Mouse (Mus musculus) limb, embryonic 13.5 days (tissue): ENCODE measurements around the gene Bcl2l2. TPM values are rescaled to one million over a fixed set of nuclear protein-coding genes. Genes with fewer than 3 reads are reported as not detected.

ENCODE experiments used
- ATAC-seq: fragments of 200-750 bp; cut with Nextera tagmentation; 2 replicates; pipeline ENCODE4 v1.8.0; 2017; ENCODE audit warnings: low read depth, moderate number of reproducible peaks, moderate TSS enrichment; ENCODE audit not compliant: low FRiP score
- H3K27ac ChIP-seq: fragments of 300-500 bp; sonication (generic); 2 replicates; pipeline ENCODE4 v1.5.1; 2015; ENCODE audit warnings: inconsistent platforms, mild to moderate bottlenecking, moderate library complexity
- H3K27me3 ChIP-seq: fragments of 300-500 bp; sonication (generic); 2 replicates; pipeline ENCODE4 v1.6.1; 2015; ENCODE audit warnings: mild to moderate bottlenecking, inconsistent platforms
- H3K36me3 ChIP-seq: fragments of 300-500 bp; sonication (generic); 2 replicates; pipeline ENCODE4 v1.6.1; 2015; ENCODE audit warnings: inconsistent platforms, mild to moderate bottlenecking, moderate library complexity
- H3K4me1 ChIP-seq: fragments of 300-500 bp; sonication (generic); 2 replicates; pipeline ENCODE4 v1.6.1; 2015; ENCODE audit warnings: inconsistent platforms
- H3K4me2 ChIP-seq: fragments of 300-500 bp; sonication (generic); replicated peaks from 2 replicates; pipeline ENCODE4 v1.6.1; 2015; ENCODE audit warnings: inconsistent platforms, mild to moderate bottlenecking, moderate library complexity
- H3K4me3 ChIP-seq: fragments of 300-500 bp; sonication (generic); 2 replicates; pipeline ENCODE4 v1.5.1; 2015; ENCODE audit warnings: moderate library complexity, mild to moderate bottlenecking, inconsistent platforms
- H3K9ac ChIP-seq: fragments of 300-500 bp; sonication (generic); 2 replicates; pipeline ENCODE4 v1.6.1; 2015; ENCODE audit warnings: mild to moderate bottlenecking, inconsistent platforms
- H3K9me3 ChIP-seq: fragments of 300-500 bp; sonication (generic); 2 replicates; pipeline ENCODE4 v1.6.1; 2016; ENCODE audit warnings: inconsistent platforms
- WGBS: fragments of 180-500 bp; shearing (Covaris S2); methylation state at CpG from one replicate; pipeline ENCODE4 v1.1.7; 2015; 5-methylcytosine and 5-hydroxymethylcytosine counted together
- polyA plus RNA-seq: library from polyadenylated mRNA; unstranded; fragments of >200 nt; fragmentation: Nextera tagmentation; extraction: Ambion mirVana; gene quantifications from 2 replicates; pipeline ENCODE4 v1.2.1, GENCODE M21; 2015

Bcl2l2 gene
- polyA plus RNA-seq: 4.0 and 4.4 TPM in 2 replicates

- Histone ChIP-seq H3K4me2 (peak within 1 kb of the TSS; percentile 86), H3K9ac (peak within 1 kb of the TSS; percentile 86), H3K4me3 (peak within 1 kb of the TSS; percentile 71), H3K4me1 (peaks cover 22% of the 10 kb centered on the region), H3K36me3 (peaks cover 14% of the 10 kb centered on the region), H3K27me3 (peaks cover 7% of the 10 kb centered on the region), H3K9me3 (no peaks in the 10 kb centered on the region), H3K27ac (peak within 1 kb of the TSS; percentile 95)
- WGBS: under 1% methylated on average over 27 of the region's 27 CpGs
- peak; percentile 90 for ATAC-seq
Measured at GRCm38 (mm10) chr14:54883154-54884021, at the start of gene Bcl2l2, which contains the start of gene Gm20521. TSS of gene Bcl2l2 (plus strand) at chr14:54883377. TSS of gene Gm20521 (plus strand) at chr14:54883441.

- H3K4me1 ChIP-seq: no peaks in the 10 kb centered on the region
- H3K9ac ChIP-seq: no peak overlapping the region
- H3K4me2 ChIP-seq: no peak overlapping the region
- 4% methylated on average over 4 of the region's 4 CpGs for whole genome bisulfite sequencing
- no peak overlapping the region for H3K4me3 ChIP-seq
- H3K27me3 ChIP-seq: 0 out of 2 replicates have a peak, but pooled peaks cover 3% of the 10 kb centered on the region
- no peaks in the 10 kb centered on the region for H3K9me3 ChIP-seq
- no peaks in the 10 kb centered on the region for H3K36me3 ChIP-seq
- H3K27ac ChIP-seq: no peak overlapping the region
- no peak for ATAC-seq
Measured at GRCm38 (mm10) chr14:54843461-54843860, 39.7 kb upstream of the Bcl2l2 start.

- Histone ChIP-seq H3K27ac (no peak overlapping the region), H3K36me3 (peaks cover 40% of the 10 kb centered on the region), H3K9me3 (no peaks in the 10 kb centered on the region), H3K4me1 (no peaks in the 10 kb centered on the region), H3K27me3 (no peaks in the 10 kb centered on the region), H3K4me2 (no peak overlapping the region), H3K4me3 (no peak overlapping the region), H3K9ac (no peak overlapping the region)
- WGBS: 96% methylated on average over 3 of the region's 3 CpGs
- ATAC-seq: no peak
Measured at GRCm38 (mm10) chr14:54855726-54856125, 27.5 kb upstream of the Bcl2l2 start.

GRCm38 (mm10) chr14:54856703-54857102 lies 26.5 kb upstream of the Bcl2l2 start:
- Histone ChIP-seq H3K9me3 (no peaks in the 10 kb centered on the region), H3K27me3 (no peaks in the 10 kb centered on the region), H3K4me3 (no peak overlapping the region), H3K9ac (no peak overlapping the region), H3K4me2 (no peak overlapping the region), H3K4me1 (no peaks in the 10 kb centered on the region), H3K27ac (no peak overlapping the region), H3K36me3 (peaks cover 40% of the 10 kb centered on the region)
- WGBS: 86% methylated on average over 7 of the region's 7 CpGs
- no peak for ATAC-seq

- no peak for ATAC-seq
- no peak overlapping the region for H3K9ac ChIP-seq
Measured at GRCm38 (mm10) chr14:54857891-54858290, 25.3 kb upstream of the Bcl2l2 start.

GRCm38 (mm10) chr14:54860511-54860910 lies 22.7 kb upstream of the Bcl2l2 start:
- 52% methylated on average over 2 of the region's 2 CpGs for WGBS
- H3K4me3 ChIP-seq: no peak overlapping the region
- ATAC-seq: no peak
- H3K27me3 ChIP-seq: no peaks in the 10 kb centered on the region
- no peak overlapping the region for H3K9ac ChIP-seq
- peaks cover 25% of the 10 kb centered on the region for H3K36me3 ChIP-seq
- H3K4me1 ChIP-seq: 0 out of 2 replicates have a peak, but pooled peaks cover 7% of the 10 kb centered on the region
- no peak overlapping the region for H3K27ac ChIP-seq
- H3K9me3 ChIP-seq: no peaks in the 10 kb centered on the region
- H3K4me2 ChIP-seq: no peak overlapping the region

More at GRCm38 (mm10) chr14:54857891-54858290, 25.3 kb upstream of the Bcl2l2 start:
- Histone ChIP-seq H3K4me3 (no peak overlapping the region), H3K4me2 (no peak overlapping the region), H3K4me1 (no peaks in the 10 kb centered on the region), H3K27ac (no peak overlapping the region), H3K9me3 (no peaks in the 10 kb centered on the region), H3K36me3 (peaks cover 40% of the 10 kb centered on the region), H3K27me3 (no peaks in the 10 kb centered on the region)
- 92% methylated on average over 9 of the region's 9 CpGs for WGBS

GRCm38 (mm10) chr14:54863501-54864312 lies 19.5 kb upstream of the Bcl2l2 start:
- ATAC-seq: peak; percentile 100
- peak overlapping the region; percentile 90 for H3K4me3 ChIP-seq
- no peaks in the 10 kb centered on the region for H3K27me3 ChIP-seq
- no peaks in the 10 kb centered on the region for H3K36me3 ChIP-seq
- peak overlapping the region; percentile 95 for H3K9ac ChIP-seq
- no peaks in the 10 kb centered on the region for H3K9me3 ChIP-seq
- H3K4me1 ChIP-seq: 0 out of 2 replicates have a peak, but pooled peaks cover 7% of the 10 kb centered on the region
- WGBS: under 1% methylated on average over 54 of the region's 56 CpGs
- H3K27ac ChIP-seq: peak overlapping the region; percentile 63; the same call in 1 of the 2 replicates
- H3K4me2 ChIP-seq: peak overlapping the region; percentile 86

- Histone ChIP-seq H3K4me2 (peak overlapping the region; percentile 86), H3K9me3 (no peaks in the 10 kb centered on the region), H3K36me3 (no peaks in the 10 kb centered on the region), H3K27me3 (no peaks in the 10 kb centered on the region), H3K4me1 (0 out of 2 replicates have a peak, but pooled peaks cover 7% of the 10 kb centered on the region), H3K27ac (peak overlapping the region; percentile 39; the same call in 1 of the 2 replicates), H3K4me3 (peak overlapping the region; percentile 90), H3K9ac (peak overlapping the region; percentile 95)
- ATAC-seq: peak; percentile 14; the same call in 1 of the 2 replicates
- WGBS: 12% methylated on average over 21 of the region's 21 CpGs
Measured at GRCm38 (mm10) chr14:54864313-54865036, 18.7 kb upstream of the Bcl2l2 start.

- Histone ChIP-seq H3K36me3 (no peaks in the 10 kb centered on the region), H3K4me1 (0 out of 2 replicates have a peak, but pooled peaks cover 7% of the 10 kb centered on the region), H3K9ac (no peak overlapping the region), H3K4me2 (no peak overlapping the region), H3K27me3 (no peaks in the 10 kb centered on the region), H3K9me3 (no peaks in the 10 kb centered on the region), H3K27ac (no peak overlapping the region), H3K4me3 (no peak overlapping the region)
- WGBS: 74% methylated on average over 5 of the region's 5 CpGs
- ATAC-seq: no peak
Measured at GRCm38 (mm10) chr14:54865626-54866025, 17.6 kb upstream of the Bcl2l2 start.

GRCm38 (mm10) chr14:54866268-54866667 lies 16.9 kb upstream of the Bcl2l2 start:
- H3K9me3 ChIP-seq: no peaks in the 10 kb centered on the region
- ATAC-seq: no peak
- H3K4me3 ChIP-seq: no peak overlapping the region
- no peaks in the 10 kb centered on the region for H3K27me3 ChIP-seq
- H3K9ac ChIP-seq: no peak overlapping the region
- 0 out of 2 replicates have a peak, but pooled peaks cover 7% of the 10 kb centered on the region for H3K4me1 ChIP-seq
- no peak overlapping the region for H3K27ac ChIP-seq
- H3K4me2 ChIP-seq: no peak overlapping the region
- 63% methylated on average over 3 of the region's 3 CpGs for WGBS
- no peaks in the 10 kb centered on the region for H3K36me3 ChIP-seq

- Histone ChIP-seq H3K27ac (no peak overlapping the region), H3K9ac (no peak overlapping the region), H3K36me3 (no peaks in the 10 kb centered on the region), H3K9me3 (no peaks in the 10 kb centered on the region), H3K27me3 (no peaks in the 10 kb centered on the region), H3K4me1 (0 out of 2 replicates have a peak, but pooled peaks cover 7% of the 10 kb centered on the region), H3K4me2 (no peak overlapping the region), H3K4me3 (no peak overlapping the region)
- no peak for ATAC-seq
- WGBS: 56% methylated on average over 5 of the region's 5 CpGs
Measured at GRCm38 (mm10) chr14:54866936-54867335, 16.2 kb upstream of the Bcl2l2 start.
